Mouse (Mus musculus) heart, embryonic 11.5 days (tissue): ENCODE measurements at regions not wholly inside any gene's neighbourhood (a gene's known extent, or its start where the extent isn't known, plus 50 kb on each side); places are given as distances from the start of the nearest gene placed in this dataset.
A peak's percentile ranks its signal among the peaks of the same experiment; 100 is the strongest.

ENCODE experiments used
- ATAC-seq: fragments of 200-750 bp; cut with Nextera tagmentation; replicated peaks from 2 replicates; pipeline ENCODE4 v1.8.0; 2017; ENCODE audit warnings: moderate library complexity; ENCODE audit not compliant: insufficient number of reproducible peaks, low FRiP score, low TSS enrichment
- H3K27ac ChIP-seq: fragments of 300-500 bp; sonication (generic); 2 replicates; pipeline ENCODE4 v1.5.1; 2014; ENCODE audit warnings: mild to moderate bottlenecking, low read depth, low read length
- H3K27me3 ChIP-seq: fragments of 300-500 bp; sonication (generic); 2 replicates; pipeline ENCODE4 v1.6.1; 2014; ENCODE audit warnings: mild to moderate bottlenecking, low read length, mixed read lengths; ENCODE audit not compliant: control insufficient read depth, insufficient read depth
- H3K36me3 ChIP-seq: fragments of 300-500 bp; sonication (generic); 2 replicates; pipeline ENCODE4 v1.6.1; 2014; ENCODE audit warnings: mild to moderate bottlenecking, low read length, moderate library complexity, mixed read lengths; ENCODE audit not compliant: control insufficient read depth, insufficient read depth
- H3K4me1 ChIP-seq: fragments of 300-500 bp; sonication (generic); 2 replicates; pipeline ENCODE4 v1.6.1; 2014; ENCODE audit warnings: low read length; ENCODE audit not compliant: control insufficient read depth, insufficient read depth
- H3K4me2 ChIP-seq: fragments of 300-500 bp; sonication (generic); 2 replicates; pipeline ENCODE4 v1.6.1; 2014; ENCODE audit warnings: mild to moderate bottlenecking, moderate library complexity
- H3K4me3 ChIP-seq: fragments of 300-500 bp; sonication (generic); 2 replicates; pipeline ENCODE4 v1.5.1; 2014; ENCODE audit warnings: low read depth, low read length
- H3K9ac ChIP-seq: fragments of 300-500 bp; sonication (generic); 2 replicates; pipeline ENCODE4 v1.6.1; 2014; ENCODE audit warnings: mild to moderate bottlenecking, low read depth, low read length, moderate library complexity
- H3K9me3 ChIP-seq: fragments of 300-500 bp; sonication (generic); replicated peaks from 2 replicates; pipeline ENCODE4 v1.6.1; 2016; ENCODE audit warnings: low read length; ENCODE audit not compliant: control insufficient read depth
- WGBS: fragments of 180-500 bp; shearing (Covaris S2); extraction: QIAGEN DNeasy Blood & Tissue Kit; methylation state at CpG from one replicate; pipeline ENCODE4 v1.1.7; 2014; ENCODE audit not compliant: insufficient replicate concordance; 5-methylcytosine and 5-hydroxymethylcytosine counted together

- Histone ChIP-seq H3K36me3 (no peaks in the 10 kb centered on the region), H3K27me3 (no peaks in the 10 kb centered on the region), H3K9ac (no peak overlapping the region), H3K4me3 (no peak overlapping the region), H3K27ac (no peak overlapping the region), H3K9me3 (no peaks in the 10 kb centered on the region), H3K4me1 (no peaks in the 10 kb centered on the region), H3K4me2 (no peak overlapping the region)
- WGBS = 88% methylated on average over 1 of the region's 1 CpGs
- ATAC-seq = no peak
These were observed 745.9 kb downstream of the Tmem182 start for GRCm38 (mm10) chr1:41551271-41551670.

GRCm38 (mm10) chr1:41555607-41556006, 750.2 kb downstream of the Tmem182 start:
- Histone ChIP-seq H3K27me3 (no peaks in the 10 kb centered on the region), H3K27ac (no peak overlapping the region), H3K36me3 (no peaks in the 10 kb centered on the region), H3K4me1 (no peaks in the 10 kb centered on the region), H3K4me2 (no peak overlapping the region), H3K4me3 (no peak overlapping the region), H3K9me3 (no peaks in the 10 kb centered on the region), H3K9ac (no peak overlapping the region)
- 32% methylated on average over 2 of the region's 2 CpGs for WGBS
- ATAC-seq = peak; percentile 57; the same call in 1 of the 2 replicates

DNA sequence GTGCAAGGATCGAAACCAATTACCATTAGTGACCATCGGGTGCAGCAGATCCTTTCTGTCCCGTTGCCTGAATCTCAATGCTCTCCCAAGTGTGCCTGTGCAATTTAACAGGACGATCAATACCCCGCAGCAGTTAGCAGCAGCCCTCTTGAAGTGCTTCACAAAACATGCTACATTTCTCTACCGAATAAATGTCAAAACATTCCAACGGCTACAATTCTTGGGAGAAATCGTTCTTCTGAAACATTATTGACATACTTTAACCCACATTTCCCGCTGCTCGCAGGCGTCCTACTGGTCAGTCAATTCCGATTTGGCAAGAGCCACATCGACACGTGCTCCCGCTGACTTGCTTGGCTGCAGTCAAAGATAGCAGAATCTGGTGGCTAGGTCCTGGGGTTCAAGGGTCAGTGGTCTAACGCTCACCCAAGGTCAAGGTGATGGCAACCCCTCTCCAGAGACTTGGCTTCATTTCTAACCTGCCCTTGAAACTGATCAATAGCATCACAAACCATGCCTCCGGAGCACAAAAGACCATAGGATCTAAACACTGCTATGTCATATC, 753.8 kb downstream of the Tmem182 start:
- H3K36me3 ChIP-seq = no peaks in the 10 kb centered on the region
- H3K4me1 ChIP-seq = no peaks in the 10 kb centered on the region
- 81% methylated on average over 17 of the region's 17 CpGs for whole genome bisulfite sequencing
- no peaks in the 10 kb centered on the region for H3K27me3 ChIP-seq
- no peak overlapping the region for H3K27ac ChIP-seq
- H3K9me3 ChIP-seq = no peaks in the 10 kb centered on the region
- no peak for ATAC-seq
- H3K4me3 ChIP-seq = no peak overlapping the region
- no peak overlapping the region for H3K4me2 ChIP-seq
- no peak overlapping the region for H3K9ac ChIP-seq

DNA sequence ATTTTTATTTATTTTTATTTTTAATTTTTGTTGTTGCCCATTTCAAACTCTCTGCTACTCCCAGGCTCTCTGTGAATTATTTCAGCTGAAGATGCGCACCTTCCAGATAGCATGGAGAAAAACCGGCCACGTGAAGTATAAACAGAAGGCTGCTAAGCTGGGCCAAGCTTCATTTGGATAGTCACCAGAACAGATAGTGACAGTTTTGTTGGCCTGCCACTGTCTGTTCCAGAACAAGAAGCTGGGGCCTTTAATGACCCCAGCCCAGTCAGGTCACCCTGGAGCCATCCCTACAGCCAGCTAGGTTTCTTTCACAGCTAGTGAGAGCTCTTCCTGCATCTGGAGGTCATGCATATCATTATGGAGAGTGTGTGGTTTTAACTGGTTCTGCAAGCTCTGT, 754.6 kb downstream of the Tmem182 start:
- H3K4me2 ChIP-seq = no peak overlapping the region
- H3K9ac ChIP-seq = no peak overlapping the region
- no peak for ATAC-seq
- 91% methylated on average over 3 of the region's 3 CpGs for WGBS
- no peaks in the 10 kb centered on the region for H3K9me3 ChIP-seq
- no peaks in the 10 kb centered on the region for H3K27me3 ChIP-seq
- no peaks in the 10 kb centered on the region for H3K4me1 ChIP-seq
- H3K27ac ChIP-seq = no peak overlapping the region
- H3K4me3 ChIP-seq = no peak overlapping the region
- no peaks in the 10 kb centered on the region for H3K36me3 ChIP-seq

GRCm38 (mm10) chr1:41603471-41603870, 798.1 kb downstream of the Tmem182 start:
- Histone ChIP-seq H3K4me1 (no peaks in the 10 kb centered on the region), H3K27me3 (no peaks in the 10 kb centered on the region), H3K36me3 (no peaks in the 10 kb centered on the region), H3K9ac (no peak overlapping the region), H3K4me3 (no peak overlapping the region), H3K4me2 (no peak overlapping the region), H3K27ac (no peak overlapping the region), H3K9me3 (no peaks in the 10 kb centered on the region)
- WGBS = 81% methylated on average over 5 of the region's 5 CpGs
- ATAC-seq = no peak

- 81% methylated on average over 14 of the region's 14 CpGs for WGBS
These were observed 799.8 kb downstream of the Tmem182 start for GRCm38 (mm10) chr1:41604996-41605747.

GRCm38 (mm10) chr1:41605748-41606131, 800.3 kb downstream of the Tmem182 start:
- Histone ChIP-seq H3K27me3 (no peaks in the 10 kb centered on the region), H3K9me3 (no peaks in the 10 kb centered on the region), H3K36me3 (no peaks in the 10 kb centered on the region), H3K9ac (no peak overlapping the region), H3K4me2 (no peak overlapping the region), H3K4me3 (no peak overlapping the region), H3K4me1 (no peaks in the 10 kb centered on the region), H3K27ac (no peak overlapping the region)
- 39% methylated on average over 3 of the region's 3 CpGs for WGBS
- ATAC-seq = no peak

More at GRCm38 (mm10) chr1:41604996-41605747, 799.8 kb downstream of the Tmem182 start:
- Histone ChIP-seq H3K27ac (no peak overlapping the region), H3K27me3 (no peaks in the 10 kb centered on the region), H3K4me2 (no peak overlapping the region), H3K4me1 (no peaks in the 10 kb centered on the region), H3K9me3 (no peaks in the 10 kb centered on the region), H3K9ac (no peak overlapping the region), H3K36me3 (no peaks in the 10 kb centered on the region), H3K4me3 (no peak overlapping the region)
- no peak for ATAC-seq

DNA sequence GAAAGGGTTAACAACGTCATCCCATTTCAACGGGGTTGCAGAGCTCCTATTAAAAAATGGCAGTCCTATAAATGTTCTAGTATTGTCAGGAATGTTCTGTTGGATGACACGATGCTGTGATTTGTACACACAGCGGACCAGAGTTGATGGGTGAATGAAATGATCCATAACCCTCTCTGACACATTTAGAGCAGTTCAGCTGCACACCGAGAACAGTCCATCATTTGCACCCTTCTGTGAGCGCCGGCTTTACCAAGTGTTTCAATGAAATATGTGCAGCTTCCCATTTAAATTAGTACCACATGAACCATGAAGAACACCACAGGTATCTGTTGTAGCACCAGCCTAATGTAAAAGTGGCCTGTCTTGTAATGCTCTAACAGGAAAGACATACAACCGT, 805.4 kb downstream of the Tmem182 start:
- Histone ChIP-seq H3K9me3 (no peaks in the 10 kb centered on the region), H3K27me3 (no peaks in the 10 kb centered on the region), H3K27ac (no peak overlapping the region), H3K4me1 (no peaks in the 10 kb centered on the region), H3K9ac (no peak overlapping the region), H3K4me2 (no peak overlapping the region), H3K36me3 (no peaks in the 10 kb centered on the region), H3K4me3 (no peak overlapping the region)
- ATAC-seq = no peak
- 77% methylated on average over 8 of the region's 8 CpGs for WGBS

- Histone ChIP-seq H3K9me3 (no peaks in the 10 kb centered on the region), H3K27me3 (no peaks in the 10 kb centered on the region), H3K9ac (no peak overlapping the region), H3K4me1 (no peaks in the 10 kb centered on the region), H3K36me3 (no peaks in the 10 kb centered on the region), H3K27ac (no peak overlapping the region), H3K4me3 (no peak overlapping the region), H3K4me2 (no peak overlapping the region)
- WGBS = 76% methylated on average over 9 of the region's 9 CpGs
- no peak for ATAC-seq
These were observed 846.4 kb downstream of the Tmem182 start for GRCm38 (mm10) chr1:41651804-41652203.
